Mouse (Mus musculus) hindbrain, embryonic 11.5 days (tissue): ENCODE data around the gene Aifm1. TPM values are rescaled to one million over a fixed set of nuclear protein-coding genes. Genes with fewer than 3 reads are reported as not detected.
"Not testable (repeated sequence)": the region's sequence is repeated elsewhere in the genome, so short reads cannot be mapped to it uniquely, and the experiment has no call there.

Experiments used
- ATAC-seq: fragments of 200-750 bp; cut with Nextera tagmentation; 2 replicates; pipeline ENCODE4 v1.8.0; 2017; ENCODE audit warnings: mild to moderate bottlenecking, moderate TSS enrichment, moderate library complexity; ENCODE audit not compliant: low FRiP score
- DNase-seq: peaks from one replicate; pipeline ENCODE4 v3.0.0-alpha.2; 2015; ENCODE audit warnings: low spot score
- H3K27ac ChIP-seq: fragments of 300-500 bp; sonication (generic); 2 replicates; pipeline ENCODE4 v1.5.1; 2014; ENCODE audit warnings: mild to moderate bottlenecking, low read depth, low read length
- H3K27me3 ChIP-seq: fragments of 300-500 bp; sonication (generic); 2 replicates; pipeline ENCODE4 v1.6.1; 2014; ENCODE audit warnings: mild to moderate bottlenecking, low read length, moderate library complexity, mixed read lengths; ENCODE audit not compliant: control insufficient read depth, insufficient read depth
- H3K36me3 ChIP-seq: fragments of 300-500 bp; sonication (generic); 2 replicates; pipeline ENCODE4 v1.6.1; 2014; ENCODE audit warnings: mild to moderate bottlenecking, low read length, moderate library complexity, mixed read lengths; ENCODE audit not compliant: control insufficient read depth, insufficient read depth
- H3K4me1 ChIP-seq: fragments of 300-500 bp; sonication (generic); replicated peaks from 2 replicates; pipeline ENCODE4 v1.6.1; 2014; ENCODE audit warnings: low read length, mixed read lengths; ENCODE audit not compliant: control insufficient read depth, insufficient read depth
- H3K4me2 ChIP-seq: fragments of 300-500 bp; sonication (generic); replicated peaks from 2 replicates; pipeline ENCODE4 v1.6.1; 2014; ENCODE audit warnings: mild to moderate bottlenecking, low read depth, low read length
- H3K4me3 ChIP-seq: fragments of 300-500 bp; sonication (generic); 2 replicates; pipeline ENCODE4 v1.5.1; 2014; ENCODE audit warnings: low read depth, low read length
- H3K9ac ChIP-seq: fragments of 300-500 bp; sonication (generic); 2 replicates; pipeline ENCODE4 v1.6.1; 2014; ENCODE audit warnings: low read depth, low read length
- H3K9me3 ChIP-seq: fragments of 300-500 bp; sonication (generic); 2 replicates; pipeline ENCODE4 v1.6.1; 2016; ENCODE audit warnings: low read length; ENCODE audit not compliant: control insufficient read depth
- WGBS: fragments of 180-500 bp; shearing (Covaris S2); extraction: QIAGEN DNeasy Blood & Tissue Kit; methylation state at CpG from one replicate; pipeline ENCODE4 v1.1.7; 2014; 5-methylcytosine and 5-hydroxymethylcytosine counted together
- polyA plus RNA-seq: library from polyadenylated mRNA; unstranded; fragments of >200 nt; fragmentation: Nextera tagmentation; extraction: Ambion mirVana; gene quantifications from 2 replicates; pipeline ENCODE4 v1.2.1, GENCODE M21; 2014

The Aifm1 gene
- polyA plus RNA-seq, 1 experiment from 2014 or later, result 63.6 TPM

DNA sequence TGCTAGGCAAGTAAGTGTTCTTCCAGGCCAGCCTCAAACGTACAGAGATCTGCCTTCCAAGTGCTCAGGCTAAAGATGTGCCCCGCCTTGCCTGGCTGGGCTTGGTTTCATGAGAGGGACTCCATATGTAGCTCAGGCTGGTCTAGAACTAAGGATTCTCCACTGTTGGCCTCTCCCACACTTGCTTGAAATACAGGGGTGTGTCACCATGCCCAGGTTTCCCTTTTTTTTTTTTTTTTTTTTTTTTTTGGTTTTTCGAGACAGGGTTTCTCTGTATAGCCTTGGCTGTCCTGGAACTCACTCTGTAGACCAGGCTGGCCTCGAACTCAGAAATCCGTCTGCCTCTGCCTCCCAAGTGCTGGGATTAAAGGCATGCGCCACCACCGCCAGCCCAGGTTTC, 77.3 kb downstream of the Aifm1 start:
- not testable (repeated sequence) for H3K27me3 ChIP-seq, H3K27ac ChIP-seq, ATAC-seq, H3K9ac ChIP-seq, H3K36me3 ChIP-seq, H3K9me3 ChIP-seq, DNase-seq, H3K4me1 ChIP-seq, H3K4me3 ChIP-seq, H3K4me2 ChIP-seq
- 94% methylated on average over 6 of the region's 7 CpGs for WGBS

DNA sequence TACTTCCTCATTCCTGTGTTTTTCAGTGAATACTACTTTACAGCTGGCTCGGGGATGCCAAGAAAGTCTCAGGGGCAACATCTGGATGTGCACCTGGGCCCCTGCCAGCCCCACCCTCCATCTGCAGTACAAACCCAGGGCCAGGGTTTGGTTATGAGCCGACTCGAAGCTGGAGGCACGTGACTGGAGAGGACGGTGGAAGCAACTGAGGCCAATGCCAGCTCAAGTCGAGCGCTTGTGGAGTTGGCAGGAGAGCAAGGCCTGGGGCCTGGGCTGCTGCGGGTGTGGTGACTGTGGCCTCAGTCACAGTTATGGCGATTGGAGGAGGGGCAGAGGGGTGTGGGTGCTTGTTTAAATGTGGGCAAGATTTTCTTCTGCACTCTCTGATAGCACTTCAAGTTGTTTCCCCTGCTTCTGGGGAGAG, 77.9 kb downstream of the Aifm1 start:
- DNase-seq, result no peak
- ATAC-seq, result no peak
- Histone ChIP-seq H3K9me3 (no peaks in the 10 kb centered on the region), H3K27me3 (no peaks in the 10 kb centered on the region), H3K36me3 (no peaks in the 10 kb centered on the region), H3K4me2 (no peak overlapping the region), H3K4me1 (no peaks in the 10 kb centered on the region), H3K4me3 (no peak overlapping the region), H3K27ac (no peak overlapping the region), H3K9ac (no peak overlapping the region)
- 76% methylated on average over 9 of the region's 9 CpGs for WGBS

DNA sequence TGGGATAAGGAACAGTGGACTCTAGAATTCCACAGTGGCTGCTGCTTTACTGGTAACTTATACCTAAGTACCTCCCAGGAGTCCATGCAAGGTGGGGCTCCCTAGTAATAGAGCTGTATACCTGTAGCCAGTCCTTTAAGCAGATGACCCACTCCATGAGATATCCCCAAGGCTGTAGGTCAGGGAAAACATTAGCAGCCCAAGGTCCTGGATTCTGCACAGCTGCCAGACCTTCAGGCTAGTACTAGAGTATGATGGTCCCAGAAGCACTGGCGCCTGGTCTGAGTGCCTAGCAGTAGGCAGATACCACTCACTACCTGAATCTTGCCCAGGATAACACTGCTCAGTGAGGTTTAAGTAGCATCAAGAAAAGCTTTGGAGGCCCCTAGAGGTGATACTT, 79.1 kb downstream of the Aifm1 start:
- H3K9me3 ChIP-seq, result no peaks in the 10 kb centered on the region
- no peak overlapping the region for H3K4me2 ChIP-seq
- WGBS, result 88% methylated on average over 1 of the region's 1 CpGs
- H3K27me3 ChIP-seq, result no peaks in the 10 kb centered on the region
- ATAC-seq, result no peak
- no peak overlapping the region for H3K9ac ChIP-seq
- DNase-seq, result no peak
- no peak overlapping the region for H3K4me3 ChIP-seq
- no peak overlapping the region for H3K27ac ChIP-seq
- no peaks in the 10 kb centered on the region for H3K36me3 ChIP-seq
- H3K4me1 ChIP-seq, result no peaks in the 10 kb centered on the region

DNA sequence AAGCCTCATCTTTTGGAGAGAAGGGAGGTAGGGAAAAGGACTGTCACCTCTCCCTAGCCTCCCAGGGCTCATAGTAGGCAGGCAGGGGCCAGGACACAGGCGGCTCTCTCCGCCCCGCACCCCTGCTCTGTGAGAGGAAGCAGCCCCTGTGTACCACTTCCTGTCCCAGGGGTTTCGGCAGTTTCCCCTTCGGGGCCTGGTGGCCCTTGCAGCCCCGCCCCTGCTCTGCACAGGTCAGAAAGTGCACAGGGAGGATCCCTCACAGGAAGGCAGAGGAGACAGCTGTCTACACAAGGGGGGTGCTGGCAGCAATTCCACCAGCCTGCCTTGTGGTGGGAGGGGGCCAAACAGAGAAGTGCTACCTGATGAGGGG, 79.8 kb downstream of the Aifm1 start:
- no peak overlapping the region for H3K9ac ChIP-seq
- H3K36me3 ChIP-seq, result no peaks in the 10 kb centered on the region
- H3K4me1 ChIP-seq, result no peaks in the 10 kb centered on the region
- H3K27me3 ChIP-seq, result no peaks in the 10 kb centered on the region
- 37% methylated on average over 5 of the region's 6 CpGs for WGBS
- H3K27ac ChIP-seq, result no peak overlapping the region
- H3K4me2 ChIP-seq, result no peak overlapping the region
- H3K9me3 ChIP-seq, result no peaks in the 10 kb centered on the region
- no peak overlapping the region for H3K4me3 ChIP-seq
- ATAC-seq, result no peak
- DNase-seq, result no peak

DNA sequence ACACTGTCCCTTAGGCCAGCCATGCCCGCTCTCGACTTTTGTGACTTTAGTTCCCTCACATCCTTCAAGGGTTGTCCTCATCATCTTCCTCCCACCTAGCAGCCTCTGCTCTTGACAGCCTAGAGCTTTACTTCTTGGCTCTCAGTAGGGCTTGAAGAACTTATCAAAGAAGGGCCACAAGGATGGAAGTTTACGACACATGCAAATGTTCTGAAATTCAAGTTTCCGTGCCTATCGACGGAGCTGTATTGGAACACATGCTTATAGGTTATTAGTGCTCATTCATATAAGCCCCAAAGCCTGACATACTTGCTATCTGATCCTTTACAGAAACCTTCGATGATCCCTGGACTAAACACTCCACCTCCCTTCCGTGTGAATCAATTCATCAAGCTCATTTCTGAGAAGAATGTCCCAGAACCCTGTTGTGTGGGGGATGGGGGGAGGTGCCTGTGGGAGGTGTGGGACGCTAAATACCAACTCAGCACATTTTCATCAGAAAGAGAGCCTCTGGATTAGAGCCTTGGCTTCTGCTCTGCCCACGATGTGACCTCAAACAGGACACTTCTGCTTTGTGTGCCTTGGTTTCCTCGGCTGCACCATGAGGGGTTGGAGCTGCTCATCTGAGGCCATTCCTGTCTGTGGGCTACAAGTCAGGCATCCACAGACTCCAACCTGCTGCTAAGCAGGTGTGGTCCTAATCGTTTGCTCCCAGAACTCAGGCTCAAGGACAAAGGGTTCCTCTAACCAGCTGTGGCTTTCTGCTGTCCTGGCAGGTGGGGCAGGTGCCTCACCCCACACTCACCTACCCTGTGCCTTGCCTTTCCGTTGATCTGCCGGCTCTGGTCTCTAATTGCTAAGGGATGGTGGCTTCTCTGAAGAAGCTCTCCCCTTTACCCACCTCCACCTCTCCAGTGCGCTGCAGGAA, 80.5 kb downstream of the Aifm1 start:
- Histone ChIP-seq H3K4me2 (no peak overlapping the region), H3K9ac (no peak overlapping the region), H3K27me3 (no peaks in the 10 kb centered on the region), H3K9me3 (no peaks in the 10 kb centered on the region), H3K27ac (no peak overlapping the region), H3K4me3 (no peak overlapping the region), H3K4me1 (no peaks in the 10 kb centered on the region), H3K36me3 (no peaks in the 10 kb centered on the region)
- ATAC-seq (no peak), DNase-seq (no peak)
- 66% methylated on average over 15 of the region's 15 CpGs for WGBS

DNA sequence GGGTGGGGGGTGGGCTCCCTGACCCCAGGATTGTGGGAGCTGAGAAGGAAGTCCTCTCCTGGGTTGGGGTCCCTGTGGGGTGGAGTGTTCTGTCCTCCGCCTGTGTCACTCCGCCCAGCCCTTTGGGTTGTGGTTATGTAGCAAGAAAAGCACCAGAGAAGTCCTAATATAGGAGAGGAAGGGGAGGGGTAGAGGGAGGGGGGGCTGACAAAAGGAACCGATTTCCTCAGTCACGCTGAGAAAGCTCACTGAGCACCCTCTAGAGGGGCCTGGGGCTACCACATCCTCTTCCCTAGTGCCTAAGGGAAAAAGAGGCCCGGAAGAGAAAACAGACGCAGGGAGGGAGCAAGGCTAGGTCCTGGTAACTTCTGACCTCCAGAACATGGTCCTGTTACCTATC, 83.8 kb downstream of the Aifm1 start:
- Histone ChIP-seq H3K27me3 (no peaks in the 10 kb centered on the region), H3K4me3 (no peak overlapping the region), H3K9me3 (no peaks in the 10 kb centered on the region), H3K4me1 (no peaks in the 10 kb centered on the region), H3K4me2 (no peak overlapping the region), H3K9ac (no peak overlapping the region), H3K36me3 (no peaks in the 10 kb centered on the region), H3K27ac (no peak overlapping the region)
- ATAC-seq (no peak), DNase-seq (no peak)
- WGBS, result 36% methylated on average over 6 of the region's 6 CpGs

DNA sequence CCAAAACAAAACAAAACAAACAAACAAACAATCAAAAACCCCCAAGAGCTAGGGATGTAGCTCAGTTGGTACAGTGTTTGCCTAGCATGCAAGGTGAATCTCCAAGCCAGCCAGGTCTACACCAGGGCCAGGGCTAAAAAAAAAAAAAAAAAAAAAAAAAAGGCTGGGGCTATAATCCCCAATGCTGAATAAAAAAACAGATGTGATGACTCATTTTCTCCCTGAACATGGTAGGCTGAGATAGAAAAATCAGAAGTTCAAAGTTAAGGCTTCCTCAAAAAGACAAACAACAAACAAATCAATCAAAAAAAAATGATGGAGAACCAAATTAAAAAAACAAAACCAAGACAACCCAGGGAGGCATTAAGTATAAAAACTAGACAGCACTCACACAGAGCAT, 84.3 kb downstream of the Aifm1 start:
- DNase-seq (no peak), ATAC-seq (no peak)
- no peaks in the 10 kb centered on the region for H3K27me3 ChIP-seq
- no peak overlapping the region for H3K27ac ChIP-seq
- H3K4me3 ChIP-seq, result no peak overlapping the region
- no peaks in the 10 kb centered on the region for H3K36me3 ChIP-seq
- H3K4me1 ChIP-seq, result no peaks in the 10 kb centered on the region
- H3K4me2 ChIP-seq, result no peak overlapping the region
- no peak overlapping the region for H3K9ac ChIP-seq
- no peaks in the 10 kb centered on the region for H3K9me3 ChIP-seq

DNA sequence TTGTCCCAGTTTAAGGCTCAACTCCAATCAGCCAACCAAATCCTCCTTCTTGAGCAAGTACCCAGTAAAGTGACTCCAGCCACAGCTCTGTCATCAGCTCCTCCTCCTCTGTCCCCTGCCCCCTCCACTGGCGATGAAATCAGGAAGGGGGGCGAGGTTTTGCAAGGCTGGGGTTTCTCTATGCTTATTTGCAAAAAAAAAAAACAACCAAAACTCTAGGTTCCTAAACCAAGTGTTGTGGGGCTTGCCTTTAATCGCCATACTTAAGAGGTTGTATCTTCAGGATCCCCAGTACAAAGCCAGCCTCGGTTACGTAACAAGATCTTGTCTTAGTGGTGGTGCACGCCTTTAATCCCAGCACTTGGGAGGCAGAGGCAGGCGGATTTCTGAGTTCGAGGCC, 84.7 kb downstream of the Aifm1 start:
- ATAC-seq, result no peak
- H3K4me2 ChIP-seq, result no peak overlapping the region
- H3K27ac ChIP-seq, result no peak overlapping the region
- H3K4me3 ChIP-seq, result no peak overlapping the region
- H3K4me1 ChIP-seq, result no peaks in the 10 kb centered on the region
- no peak overlapping the region for H3K9ac ChIP-seq
- no peak for DNase-seq
- WGBS, result 95% methylated on average over 8 of the region's 8 CpGs
- no peaks in the 10 kb centered on the region for H3K9me3 ChIP-seq
- H3K27me3 ChIP-seq, result no peaks in the 10 kb centered on the region
- no peaks in the 10 kb centered on the region for H3K36me3 ChIP-seq

DNA sequence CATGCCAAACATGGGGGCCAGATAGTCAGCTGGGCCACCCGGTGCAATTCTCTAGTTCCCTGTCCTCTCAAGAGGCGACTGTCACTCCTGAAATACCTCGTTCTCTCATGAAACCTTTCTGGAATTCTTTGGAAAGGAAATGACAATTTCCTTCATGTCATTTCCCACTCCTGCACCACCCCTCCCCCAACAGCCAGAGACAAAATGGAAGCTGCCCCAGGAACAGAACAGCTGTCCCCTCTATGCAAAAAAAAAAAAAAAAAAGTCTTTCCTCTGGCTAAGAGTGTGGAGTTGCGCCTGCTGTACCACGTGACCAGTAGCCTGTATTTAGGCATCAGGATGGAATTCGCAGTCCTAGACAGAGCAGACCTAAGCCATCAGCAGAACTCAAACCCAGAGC, 85.1 kb downstream of the Aifm1 start:
- ATAC-seq (no peak), DNase-seq (no peak)
- no peak overlapping the region for H3K4me2 ChIP-seq
- no peak overlapping the region for H3K4me3 ChIP-seq
- no peak overlapping the region for H3K9ac ChIP-seq
- H3K27me3 ChIP-seq, result no peaks in the 10 kb centered on the region
- 85% methylated on average over 6 of the region's 6 CpGs for WGBS
- no peaks in the 10 kb centered on the region for H3K36me3 ChIP-seq
- no peaks in the 10 kb centered on the region for H3K9me3 ChIP-seq
- H3K27ac ChIP-seq, result no peak overlapping the region
- H3K4me1 ChIP-seq, result no peaks in the 10 kb centered on the region
